Mouse (Mus musculus) ovary, adult 18-20 months (tissue): ENCODE measurements around the gene Faf1.

ENCODE experiments used
- DNase-seq: peaks from one replicate; pipeline ENCODE4 v3.0.0; 2022; ENCODE audit warnings: low spot score, mixed read lengths

The Faf1 gene

GRCm38 (mm10) chr4:109789347-109790001 lies 113.1 kb downstream of the Faf1 start:
- no peak for DNase-seq

GRCm38 (mm10) chr4:109792331-109792730 lies 115.9 kb downstream of the Faf1 start:
- DNase-seq, result no peak

GRCm38 (mm10) chr4:109793072-109793471 lies 116.7 kb downstream of the Faf1 start:
- no peak for DNase-seq

- DNase-seq, result no peak
Observed at GRCm38 (mm10) chr4:109797511-109798182, 121.3 kb downstream of the Faf1 start.

GRCm38 (mm10) chr4:109806408-109806807 lies 130.0 kb downstream of the Faf1 start:
- no peak for DNase-seq

GRCm38 (mm10) chr4:109815161-109815560 lies 138.8 kb downstream of the Faf1 start:
- no peak for DNase-seq

- DNase-seq, result no peak
Observed at GRCm38 (mm10) chr4:109815592-109815991, 139.2 kb downstream of the Faf1 start.

- no peak for DNase-seq
Observed at GRCm38 (mm10) chr4:109819455-109819854, 143.1 kb downstream of the Faf1 start.

GRCm38 (mm10) chr4:109829800-109830199 lies 153.4 kb downstream of the Faf1 start:
- no peak for DNase-seq

- DNase-seq, result no peak
Observed at GRCm38 (mm10) chr4:109857851-109858250, 181.5 kb downstream of the Faf1 start.

- DNase-seq, result no peak
Observed at GRCm38 (mm10) chr4:109858571-109859392, 182.4 kb downstream of the Faf1 start.

- no peak for DNase-seq
Observed at GRCm38 (mm10) chr4:109859401-109859800, 183.0 kb downstream of the Faf1 start.

- DNase-seq, result no peak
Observed at GRCm38 (mm10) chr4:109860256-109860655, 183.9 kb downstream of the Faf1 start.

- no peak for DNase-seq
Observed at GRCm38 (mm10) chr4:109862271-109862670, 185.9 kb downstream of the Faf1 start.

GRCm38 (mm10) chr4:109863021-109863420 lies 186.6 kb downstream of the Faf1 start:
- no peak for DNase-seq

- DNase-seq, result no peak
Observed at GRCm38 (mm10) chr4:109868897-109869484, 192.6 kb downstream of the Faf1 start.

GRCm38 (mm10) chr4:109884333-109884732 lies 207.9 kb downstream of the Faf1 start:
- DNase-seq, result no peak

- no peak for DNase-seq
Observed at GRCm38 (mm10) chr4:109887856-109888357, 211.5 kb downstream of the Faf1 start.

- no peak for DNase-seq
Observed at GRCm38 (mm10) chr4:109897810-109898566, 221.6 kb downstream of the Faf1 start.

GRCm38 (mm10) chr4:109901076-109901475 lies 224.7 kb downstream of the Faf1 start:
- DNase-seq, result no peak

- DNase-seq, result no peak
Observed at GRCm38 (mm10) chr4:109904487-109904886, 228.1 kb downstream of the Faf1 start.

- no peak for DNase-seq
Observed at GRCm38 (mm10) chr4:109929058-109929457, 252.7 kb downstream of the Faf1 start.
